Mouse (Mus musculus): ENCODE measurements around the gene Rnf5.

The Rnf5 gene

DNA sequence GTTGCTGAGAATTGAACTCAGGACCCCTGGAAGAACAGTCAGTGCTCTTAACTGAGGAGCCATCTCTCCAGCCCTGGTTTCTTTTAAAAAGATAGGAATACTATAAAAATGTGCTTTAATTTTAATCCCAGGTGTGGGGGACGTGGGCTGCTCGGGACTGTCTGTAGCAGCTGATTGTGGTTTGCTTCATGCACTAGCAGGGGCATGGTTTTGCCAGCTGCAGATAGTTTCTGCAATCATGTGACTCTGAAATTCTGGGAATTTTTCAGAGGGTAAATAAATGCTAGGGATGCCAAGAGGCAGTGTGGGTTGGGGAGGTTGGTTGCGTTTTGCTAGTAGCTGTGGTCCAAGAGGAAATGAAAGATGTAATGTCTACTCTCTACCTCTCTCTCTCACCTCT is 38.5 kb upstream of the Rnf5 start:
- DNase-seq (ENCODE audit: low read depth, low spot score): no peak
- Histone ChIP-seq H3K36me3 (ENCODE audit: control insufficient read depth, insufficient read depth, low read length, poor library complexity, severe bottlenecking) (no peaks in the 10 kb centered on the region), H3K27me3 (ENCODE audit: control insufficient read depth, insufficient read depth, low read length, poor library complexity, severe bottlenecking) (no peaks in the 10 kb centered on the region)

DNA sequence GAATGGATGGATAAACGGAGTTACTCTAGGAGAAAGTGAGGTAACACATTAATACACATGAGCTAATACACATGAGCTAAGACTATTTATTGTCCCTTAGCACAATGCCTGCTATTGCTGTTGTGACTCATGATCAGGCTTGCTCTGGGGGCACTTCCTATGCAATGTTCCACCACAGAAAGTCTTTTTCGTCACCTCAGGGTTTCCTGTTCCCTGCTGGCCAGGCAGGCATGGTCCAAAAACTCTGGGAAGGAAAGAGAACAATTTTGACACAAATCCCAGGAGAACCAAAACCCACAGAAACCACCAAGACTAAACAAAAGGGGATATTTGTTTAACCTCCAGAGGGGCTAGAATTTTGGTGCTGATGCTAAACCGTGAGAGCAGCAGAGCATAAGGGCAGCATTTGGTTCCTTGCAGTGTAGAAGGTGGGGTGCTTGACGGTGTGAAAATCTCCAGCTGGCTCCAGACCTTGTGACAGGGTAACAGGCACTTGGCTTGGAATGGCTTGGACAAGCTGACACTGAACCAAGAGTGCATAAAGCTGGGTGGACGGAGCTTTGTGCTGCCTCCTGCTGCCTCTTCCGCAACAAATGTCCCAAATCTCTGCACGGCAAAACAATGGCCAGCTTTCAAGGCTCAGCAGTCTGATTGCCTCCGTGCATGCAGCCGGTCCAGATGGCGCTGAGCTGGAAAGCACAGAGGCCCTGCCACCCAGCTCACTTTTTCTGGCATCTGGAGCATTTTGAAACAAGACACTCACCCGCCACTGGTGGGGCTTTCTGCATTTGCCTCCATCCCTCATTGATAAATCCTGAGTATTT is 37.5 kb upstream of the Rnf5 start:
- DNase-seq (ENCODE audit: low read depth, low spot score): no peak
- H3K36me3 ChIP-seq (ENCODE audit: control insufficient read depth, insufficient read depth, low read length, poor library complexity, severe bottlenecking): no peaks in the 10 kb centered on the region
- H3K27me3 ChIP-seq (ENCODE audit: control insufficient read depth, insufficient read depth, low read length, poor library complexity, severe bottlenecking): no peaks in the 10 kb centered on the region

DNA sequence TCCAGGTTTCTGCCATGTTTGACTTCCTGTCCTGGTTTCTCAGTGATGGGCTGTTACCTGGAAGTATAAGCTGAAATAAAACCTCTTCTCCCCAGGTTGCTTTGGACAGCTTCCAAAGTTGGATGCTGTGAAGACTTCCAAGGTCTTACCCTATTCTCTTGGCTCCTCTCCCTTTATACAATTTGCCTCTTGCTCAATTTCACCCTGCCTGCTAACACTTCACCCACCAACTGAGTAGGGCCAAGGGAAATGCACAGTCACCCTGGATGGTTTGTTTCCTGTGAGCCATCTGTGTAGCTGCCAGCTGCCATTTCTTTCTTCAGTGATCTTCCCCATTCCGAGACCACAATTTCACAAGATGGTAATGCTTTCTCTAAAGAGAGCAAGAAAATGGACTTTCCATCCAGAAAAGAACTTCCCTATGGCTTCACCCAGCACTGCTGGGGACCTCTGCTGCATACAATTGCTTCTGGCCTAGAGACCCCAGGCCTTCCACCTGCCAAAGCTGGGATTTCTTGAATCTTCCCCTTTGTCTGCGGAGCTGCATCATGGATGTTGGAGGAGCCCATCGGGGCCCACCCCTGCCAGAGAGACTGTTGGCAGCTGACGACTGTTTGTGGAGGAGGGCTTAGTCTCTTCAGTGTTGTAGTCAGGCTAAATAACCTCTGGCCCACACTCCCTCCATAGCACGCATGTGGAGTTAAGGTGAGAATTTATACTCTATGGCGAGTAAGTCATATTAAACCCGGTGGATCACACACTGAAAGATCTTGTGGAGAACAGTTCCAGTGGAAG is 36.2 kb upstream of the Rnf5 start:
- Histone ChIP-seq H3K27me3 (ENCODE audit: control insufficient read depth, insufficient read depth, low read length, poor library complexity, severe bottlenecking) (no peaks in the 10 kb centered on the region), H3K36me3 (ENCODE audit: control insufficient read depth, insufficient read depth, low read length, poor library complexity, severe bottlenecking) (no peaks in the 10 kb centered on the region)
- no peak for DNase-seq (ENCODE audit: low read depth, low spot score)

DNA sequence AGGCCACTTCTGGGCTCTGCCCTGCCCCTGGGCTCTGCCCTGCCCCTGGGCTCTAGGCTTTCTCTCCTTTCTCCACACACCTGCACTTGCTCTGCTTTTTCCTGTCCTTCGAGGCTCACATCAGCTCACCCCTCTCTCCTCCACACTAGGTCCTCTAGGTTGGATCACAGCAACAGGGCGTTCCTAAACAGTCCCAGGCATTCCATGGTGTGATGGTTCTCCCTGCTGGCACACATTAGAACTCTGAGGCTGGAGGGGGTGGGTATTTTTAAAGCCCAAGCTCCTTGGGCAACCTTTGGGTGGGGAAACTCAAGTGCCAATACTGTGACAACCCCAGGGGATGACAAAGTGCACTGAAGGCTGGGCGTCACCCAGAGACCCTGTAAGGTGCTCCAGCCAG is 34.0 kb upstream of the Rnf5 start:
- no peaks in the 10 kb centered on the region for H3K36me3 ChIP-seq (ENCODE audit: control insufficient read depth, insufficient read depth, low read length, poor library complexity, severe bottlenecking)
- no peak for DNase-seq (ENCODE audit: low read depth, low spot score)
- no peaks in the 10 kb centered on the region for H3K27me3 ChIP-seq (ENCODE audit: control insufficient read depth, insufficient read depth, low read length, poor library complexity, severe bottlenecking)

DNA sequence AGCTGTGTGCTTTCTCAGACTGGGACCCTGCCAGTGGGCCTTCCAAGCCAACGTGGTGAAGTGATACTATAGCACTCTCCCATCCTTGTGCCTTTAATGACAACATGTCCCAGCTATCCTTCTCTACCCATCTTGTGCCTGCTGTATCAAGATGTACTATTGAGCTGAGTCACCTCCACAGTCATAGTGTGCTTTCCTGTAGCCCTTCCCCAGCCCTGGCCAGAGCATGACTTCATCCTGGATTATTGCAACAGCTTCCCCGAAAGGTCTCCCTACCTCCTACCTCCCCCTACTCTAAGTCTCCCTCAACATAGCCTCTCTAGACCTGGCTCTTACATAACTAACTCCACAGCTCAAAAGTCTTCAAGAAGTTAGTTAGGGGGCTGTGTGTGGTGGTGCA is 32.2 kb upstream of the Rnf5 start:
- Histone ChIP-seq H3K27me3 (ENCODE audit: control insufficient read depth, insufficient read depth, low read length, poor library complexity, severe bottlenecking) (no peaks in the 10 kb centered on the region; the same call in 1 of the 2 replicates), H3K36me3 (ENCODE audit: control insufficient read depth, insufficient read depth, low read length, poor library complexity, severe bottlenecking) (no peaks in the 10 kb centered on the region)
- no peak for DNase-seq (ENCODE audit: low read depth, low spot score)

DNA sequence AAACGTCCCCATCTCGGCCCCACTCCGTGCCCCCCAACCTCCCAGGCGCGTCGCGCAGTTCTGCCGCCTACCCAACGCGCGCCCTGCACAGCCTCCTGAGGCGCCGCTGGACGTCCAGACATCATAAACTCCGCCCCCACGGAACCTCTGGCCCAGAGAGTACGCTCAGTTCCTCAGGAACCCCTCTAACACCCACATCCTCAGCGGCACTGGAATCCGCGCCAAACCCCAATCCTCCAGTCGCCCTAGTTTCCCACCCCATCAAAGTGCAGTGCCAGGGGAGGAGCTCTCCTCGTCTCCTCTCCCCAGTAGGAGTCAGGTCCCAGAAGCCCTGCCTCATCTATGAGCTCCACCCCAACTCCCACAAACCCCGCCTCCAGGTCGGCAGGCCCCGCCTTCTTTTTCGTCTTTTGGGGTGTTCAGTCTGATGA is 28.8 kb upstream of the Rnf5 start:
- peak; percentile 61 for DNase-seq (ENCODE audit: low read depth, low spot score)
- H3K27me3 ChIP-seq (ENCODE audit: control insufficient read depth, insufficient read depth, low read length, poor library complexity, severe bottlenecking): no peaks in the 10 kb centered on the region; the same call in 1 of the 2 replicates
- H3K36me3 ChIP-seq (ENCODE audit: control insufficient read depth, insufficient read depth, low read length, poor library complexity, severe bottlenecking): no peaks in the 10 kb centered on the region

DNA sequence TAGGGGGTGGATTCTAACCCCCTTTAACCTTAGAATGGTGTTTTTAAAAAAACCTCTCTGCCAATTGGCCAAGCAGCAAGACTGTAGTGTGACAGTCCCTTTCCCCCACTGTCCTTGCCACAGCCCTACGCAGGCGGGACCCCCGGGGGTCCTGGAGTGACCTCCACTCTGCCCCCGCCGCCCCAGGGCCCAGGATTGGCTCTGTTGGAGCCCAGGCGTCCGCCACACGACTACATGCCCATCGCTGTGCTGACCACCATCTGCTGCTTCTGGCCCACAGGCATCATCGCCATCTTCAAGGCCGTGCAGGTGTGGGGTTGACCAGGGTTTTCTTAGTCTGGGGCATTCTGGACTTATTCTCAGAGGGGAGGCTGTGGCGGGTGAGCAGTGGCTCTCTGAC is 28.2 kb upstream of the Rnf5 start:
- DNase-seq (ENCODE audit: low read depth, low spot score): no peak

DNA sequence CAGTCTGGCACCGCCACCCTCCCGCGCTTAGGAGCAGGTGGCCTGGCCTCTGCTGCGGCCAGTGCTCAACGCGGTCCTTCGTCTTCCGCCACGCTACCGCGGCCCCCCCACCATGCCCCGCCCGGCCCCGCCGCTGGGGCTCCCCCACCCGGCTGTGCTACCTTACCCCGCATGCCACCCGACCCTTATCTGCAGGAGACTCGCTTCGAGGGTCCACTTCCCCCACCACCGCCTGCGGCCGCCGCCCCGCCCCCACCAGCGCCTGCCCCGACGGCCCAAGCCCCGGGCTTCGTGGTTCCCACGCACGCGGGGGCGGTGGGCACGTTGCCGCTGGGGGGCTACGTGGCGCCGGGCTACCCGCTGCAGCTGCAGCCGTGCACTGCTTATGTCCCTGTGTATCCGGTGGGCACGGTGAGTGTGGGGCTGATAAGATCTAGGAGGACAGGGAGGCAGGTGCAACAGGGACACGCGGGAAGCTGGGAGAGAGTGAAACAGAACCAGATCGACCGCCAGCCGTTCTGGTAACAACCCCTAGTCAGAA is 27.3 kb upstream of the Rnf5 start:
- H3K27me3 ChIP-seq (ENCODE audit: control insufficient read depth, insufficient read depth, low read length, poor library complexity, severe bottlenecking): no peaks in the 10 kb centered on the region; the same call in 1 of the 2 replicates
- no peaks in the 10 kb centered on the region for H3K36me3 ChIP-seq (ENCODE audit: control insufficient read depth, insufficient read depth, low read length, poor library complexity, severe bottlenecking)
- peak; percentile 35 for DNase-seq (ENCODE audit: low read depth, low spot score)

More for the DNA sequence above, 28.2 kb upstream of the Rnf5 start:
- H3K36me3 ChIP-seq (ENCODE audit: control insufficient read depth, insufficient read depth, low read length, poor library complexity, severe bottlenecking): no peaks in the 10 kb centered on the region
- H3K27me3 ChIP-seq (ENCODE audit: control insufficient read depth, insufficient read depth, low read length, poor library complexity, severe bottlenecking): no peaks in the 10 kb centered on the region; the same call in 1 of the 2 replicates

DNA sequence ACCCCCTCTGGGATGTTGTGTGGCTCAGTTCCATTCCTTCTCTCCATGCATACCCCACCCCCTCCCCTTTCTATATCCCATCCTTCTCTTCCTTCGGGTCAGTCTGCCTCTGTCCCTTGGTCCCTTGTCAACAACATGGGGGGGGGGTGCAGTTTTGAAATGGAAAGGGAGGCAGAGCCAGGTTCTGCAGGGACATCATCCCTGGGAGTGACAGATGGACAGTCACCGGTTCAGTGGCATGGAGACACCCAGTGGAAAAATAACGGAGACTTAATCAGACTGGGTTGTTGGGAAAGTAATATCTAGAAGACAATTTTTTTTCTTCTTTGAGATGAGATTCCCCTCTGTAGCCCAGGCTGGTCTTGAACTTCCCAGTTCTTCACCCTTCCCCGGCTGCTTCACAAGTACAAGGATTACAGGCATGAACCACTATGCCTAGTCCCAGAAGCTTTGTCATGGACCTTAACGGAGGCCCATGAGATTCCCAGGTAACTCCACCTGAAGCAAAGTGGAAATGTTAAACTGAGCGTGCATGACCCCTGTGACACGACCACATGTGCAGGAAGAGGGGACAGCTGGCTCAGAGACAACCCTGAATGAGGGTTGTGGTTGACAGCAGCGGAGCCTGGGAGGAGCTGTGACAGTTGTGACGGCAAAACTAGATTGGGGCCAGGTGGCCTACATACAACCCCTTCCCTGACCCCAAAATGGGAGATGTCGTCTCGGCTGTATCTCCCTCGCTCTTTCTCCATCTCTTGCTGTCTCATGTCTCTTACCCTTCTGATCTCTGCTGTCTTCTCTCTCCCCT is 26.5 kb upstream of the Rnf5 start:
- no peaks in the 10 kb centered on the region for H3K36me3 ChIP-seq (ENCODE audit: control insufficient read depth, insufficient read depth, low read length, poor library complexity, severe bottlenecking)
- no peaks in the 10 kb centered on the region; the same call in 1 of the 2 replicates for H3K27me3 ChIP-seq (ENCODE audit: control insufficient read depth, insufficient read depth, low read length, poor library complexity, severe bottlenecking)
- DNase-seq (ENCODE audit: low read depth, low spot score): peak; percentile 47

DNA sequence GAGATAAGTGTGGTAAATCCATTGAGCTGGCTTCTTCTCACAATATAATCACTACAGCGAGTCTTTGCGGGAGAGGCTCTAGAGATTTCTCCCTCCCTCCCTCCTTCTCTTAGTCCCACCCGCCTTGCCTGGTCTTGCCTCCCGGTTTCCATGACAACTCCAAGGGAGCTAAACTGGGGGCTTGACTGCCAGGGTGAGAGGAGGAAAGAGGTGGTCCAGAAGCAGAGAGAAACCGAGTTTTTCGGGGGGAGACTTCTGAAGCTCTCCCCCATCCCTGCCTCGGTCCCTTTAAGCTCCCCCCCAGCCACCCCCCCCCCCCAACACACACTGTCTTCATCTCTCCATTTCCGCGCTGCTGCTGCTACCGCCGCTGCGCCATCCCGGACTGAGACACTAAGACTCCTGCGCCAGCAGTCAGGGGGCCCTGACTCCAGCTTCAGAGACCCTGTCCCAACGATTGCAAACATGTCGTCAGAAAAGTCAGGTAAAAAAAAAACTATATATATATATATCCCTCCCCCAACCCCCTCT is 25.8 kb upstream of the Rnf5 start, which contains the start of gene Prrt1:
Prrt1 (plus strand) TSS at position 313 of the 531 bp plus-strand sequence.
- Histone ChIP-seq H3K36me3 (ENCODE audit: control insufficient read depth, insufficient read depth, low read length, poor library complexity, severe bottlenecking) (no peaks in the 10 kb centered on the region), H3K27me3 (ENCODE audit: control insufficient read depth, insufficient read depth, low read length, poor library complexity, severe bottlenecking) (no peaks in the 10 kb centered on the region; the same call in 1 of the 2 replicates)
- no peak for DNase-seq (ENCODE audit: low read depth, low spot score)

DNA sequence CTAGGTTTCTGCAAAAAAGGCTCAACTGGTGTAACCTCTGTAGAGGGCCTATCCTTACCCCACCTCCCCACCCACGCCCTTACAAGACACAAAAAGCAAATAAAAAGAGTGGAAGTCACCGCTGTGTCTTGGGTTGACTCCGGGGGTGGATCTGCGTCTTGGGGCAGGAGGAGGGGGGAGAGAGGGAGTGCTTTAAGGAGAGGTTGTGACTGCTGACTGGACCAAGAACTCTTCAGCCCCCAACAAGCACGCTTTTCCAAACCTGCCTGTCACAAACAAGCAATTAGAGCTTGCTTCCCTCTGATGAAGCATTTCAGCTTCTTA is 25.1 kb upstream of the Rnf5 start:
- no peaks in the 10 kb centered on the region; the same call in 1 of the 2 replicates for H3K27me3 ChIP-seq (ENCODE audit: control insufficient read depth, insufficient read depth, low read length, poor library complexity, severe bottlenecking)
- DNase-seq (ENCODE audit: low read depth, low spot score): no peak

DNA sequence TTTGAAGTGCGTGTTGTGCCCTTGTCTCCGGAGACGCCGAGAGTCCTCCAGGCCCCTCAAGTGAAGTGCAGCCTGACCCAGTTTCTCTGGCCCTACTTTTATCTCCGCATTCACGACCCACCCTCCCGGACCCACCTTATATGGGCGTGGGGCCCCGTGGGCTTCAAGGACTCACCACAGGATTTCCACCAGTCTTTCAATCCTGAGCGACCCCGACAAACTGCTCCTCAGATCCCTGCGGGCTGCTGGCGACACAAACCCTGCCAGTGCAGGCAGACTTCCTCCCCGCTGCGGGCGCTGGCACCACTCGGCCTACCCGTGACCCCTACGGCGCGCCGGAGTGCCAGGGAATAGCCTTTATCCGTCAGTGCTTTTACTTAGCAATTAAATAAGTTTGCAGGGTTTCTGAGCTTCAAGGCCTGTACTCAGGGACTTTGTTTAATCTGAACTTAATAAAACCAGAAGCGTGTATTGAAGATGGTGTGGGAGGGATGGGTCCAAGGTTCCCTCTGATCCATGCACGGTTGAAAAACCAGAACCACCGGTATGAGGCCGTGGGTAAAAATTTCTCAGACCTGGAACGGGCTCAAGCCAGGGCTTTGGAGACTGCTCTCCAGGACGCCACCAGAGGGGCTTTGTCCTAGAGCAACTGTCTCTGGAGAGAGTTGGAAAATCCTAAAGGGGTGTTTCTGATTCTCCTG is 24.6 kb upstream of the Rnf5 start, which contains the start of gene Ppt2:
Ppt2 (minus strand) TSS at position 568 of the 701 bp plus-strand sequence.
- DNase-seq (ENCODE audit: low read depth, low spot score): no peak
- Histone ChIP-seq H3K27me3 (ENCODE audit: control insufficient read depth, insufficient read depth, low read length, poor library complexity, severe bottlenecking) (no peaks in the 10 kb centered on the region; the same call in 1 of the 2 replicates), H3K36me3 (ENCODE audit: control insufficient read depth, insufficient read depth, low read length, poor library complexity, severe bottlenecking) (no peaks in the 10 kb centered on the region)

More for the DNA sequence above, 25.1 kb upstream of the Rnf5 start:
- no peaks in the 10 kb centered on the region for H3K36me3 ChIP-seq (ENCODE audit: control insufficient read depth, insufficient read depth, low read length, poor library complexity, severe bottlenecking)

DNA sequence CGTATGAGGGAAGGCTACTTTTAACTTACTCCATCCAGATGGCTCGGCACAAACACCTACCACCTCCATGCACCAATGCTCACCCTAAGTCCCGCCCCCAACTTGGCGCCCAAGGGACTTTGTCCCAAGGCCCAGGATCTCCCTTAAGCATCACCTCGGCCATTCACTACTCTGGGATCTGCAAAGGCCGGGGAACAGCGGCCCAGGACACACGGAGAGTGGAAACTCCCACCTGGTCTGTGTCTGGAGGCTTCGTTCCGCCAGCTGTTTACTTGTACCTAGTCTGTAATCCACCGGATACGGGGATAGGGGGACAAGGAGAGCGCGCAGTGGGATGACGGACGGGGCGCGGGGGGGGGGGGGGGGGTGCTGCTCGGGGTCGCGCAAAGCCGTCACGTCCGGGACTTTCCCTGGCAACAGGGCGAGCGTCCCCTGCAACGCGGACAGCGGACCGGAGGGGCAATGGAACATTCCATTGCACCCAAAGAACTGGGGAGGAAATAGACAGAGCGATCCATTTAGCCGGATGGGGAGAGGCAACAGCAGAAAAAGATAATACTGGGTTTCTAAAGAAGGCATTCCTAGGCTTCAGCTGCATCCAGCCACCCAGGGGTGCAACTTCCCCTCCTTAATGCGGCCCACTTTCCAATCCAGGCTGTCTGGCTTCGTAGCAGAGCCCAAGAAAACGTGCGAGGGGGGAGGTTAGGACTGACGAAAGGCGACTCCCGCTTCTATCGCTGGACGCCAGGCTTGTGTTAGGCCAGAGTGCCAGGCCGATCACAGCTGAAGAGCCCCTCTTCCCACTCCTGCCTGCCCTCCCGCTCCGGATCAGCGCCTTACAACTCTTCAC is 23.8 kb upstream of the Rnf5 start:
- Histone ChIP-seq H3K27me3 (ENCODE audit: control insufficient read depth, insufficient read depth, low read length, poor library complexity, severe bottlenecking) (no peaks in the 10 kb centered on the region; the same call in 1 of the 2 replicates), H3K36me3 (ENCODE audit: control insufficient read depth, insufficient read depth, low read length, poor library complexity, severe bottlenecking) (no peaks in the 10 kb centered on the region)
- DNase-seq (ENCODE audit: low read depth, low spot score): peak; percentile 72

Data from splenic B cell, adult 2 months (primary cell).